Mouse (Mus musculus): ENCODE data around the gene Tat. TPM values are rescaled to one million over a fixed set of nuclear protein-coding genes. Genes with fewer than 3 reads are reported as not detected.

The Tat gene
- polyA plus RNA-seq, 1 experiment: 0.05 TPM

DNA sequence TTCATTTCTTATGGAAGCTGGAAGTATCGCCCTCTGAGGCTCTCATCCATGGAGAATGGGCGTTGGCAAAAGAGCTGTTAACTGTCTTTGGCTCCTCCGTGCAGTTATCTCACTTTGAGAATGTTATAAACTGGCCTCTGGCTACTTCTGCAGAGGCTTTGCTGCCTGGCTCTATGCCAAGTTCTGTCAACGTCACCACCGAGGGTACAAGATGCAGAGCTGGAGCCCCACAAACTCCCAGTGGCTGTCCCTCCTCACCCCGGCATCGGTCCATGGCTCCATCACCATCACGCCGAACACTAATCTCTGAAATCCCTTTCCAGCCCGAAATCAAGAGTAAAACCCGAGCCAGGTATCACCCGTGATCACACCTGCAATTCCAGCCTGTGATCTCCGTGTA, 26.8 kb upstream of the Tat start:
- Histone ChIP-seq H3K27ac (ENCODE audit: control insufficient read depth, insufficient read depth, low read depth, low read length) (no peak overlapping the region), H3K4me1 (ENCODE audit: control insufficient read depth, insufficient read depth, low read length) (peaks cover 17% of the 10 kb centered on the region), H3K36me3 (ENCODE audit: control insufficient read depth, insufficient read depth, low read length) (no peaks in the 10 kb centered on the region), H3K4me3 (ENCODE audit: control insufficient read depth, low read depth, low read length) (no peak overlapping the region), H3K27me3 (ENCODE audit: control insufficient read depth, insufficient read depth, low read length) (no peaks in the 10 kb centered on the region)
- TF ChIP-seq POLR2A (IDR thresholded peaks at IDR 0.05; ENCODE audit: control insufficient read depth, low read depth, low read length) (no peak), CTCF (IDR thresholded peaks at IDR 0.05; ENCODE audit: control insufficient read depth, insufficient read depth, insufficient replicate concordance, low read depth, low read length) (no peak)

DNA sequence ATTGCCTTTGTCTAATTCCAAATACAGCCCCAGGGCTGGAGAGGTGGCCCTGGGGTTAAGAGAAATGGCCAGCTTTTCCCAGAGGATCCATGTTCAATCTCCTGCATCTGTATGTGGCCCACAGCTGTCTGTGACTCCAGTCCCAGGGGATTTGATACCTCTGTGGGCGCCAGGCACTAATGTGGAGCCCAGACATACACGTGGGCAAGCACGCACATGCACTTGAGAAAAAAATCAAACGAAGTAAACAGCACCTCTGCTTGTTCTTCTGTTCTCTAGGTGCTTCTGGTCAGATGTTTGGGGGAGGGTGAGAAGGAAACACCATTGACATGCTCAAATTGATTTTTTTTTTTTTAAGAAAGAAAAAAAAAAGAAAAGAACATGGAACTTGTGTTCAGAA, 26.1 kb upstream of the Tat start:
- TF ChIP-seq POLR2A (IDR thresholded peaks at IDR 0.05; ENCODE audit: control insufficient read depth, low read depth, low read length) (no peak), CTCF (IDR thresholded peaks at IDR 0.05; ENCODE audit: control insufficient read depth, insufficient read depth, insufficient replicate concordance, low read depth, low read length) (no peak)

GRCm38 (mm10) chr8:109968837-109969236, 21.4 kb upstream of the Tat start:
- Histone ChIP-seq H3K27me3 (ENCODE audit: control insufficient read depth, insufficient read depth, low read length) (no peaks in the 10 kb centered on the region), H3K36me3 (ENCODE audit: control insufficient read depth, insufficient read depth, low read length) (no peaks in the 10 kb centered on the region), H3K27ac (ENCODE audit: control insufficient read depth, insufficient read depth, low read depth, low read length) (no peak overlapping the region), H3K4me1 (ENCODE audit: control insufficient read depth, insufficient read depth, low read length) (peaks cover 4% of the 10 kb centered on the region; the same call in 1 of the 2 replicates), H3K4me3 (ENCODE audit: control insufficient read depth, low read depth, low read length) (peak overlapping the region; percentile 12)
- TF ChIP-seq POLR2A (IDR thresholded peaks at IDR 0.05; ENCODE audit: control insufficient read depth, low read depth, low read length): no peak
- TF ChIP-seq CTCF (IDR thresholded peaks at IDR 0.05; ENCODE audit: control insufficient read depth, insufficient read depth, insufficient replicate concordance, low read depth, low read length): no peak

More for the DNA sequence above, 26.1 kb upstream of the Tat start:
- H3K27me3 ChIP-seq (ENCODE audit: control insufficient read depth, insufficient read depth, low read length): no peaks in the 10 kb centered on the region
- no peak overlapping the region for H3K4me3 ChIP-seq (ENCODE audit: control insufficient read depth, low read depth, low read length)
- no peaks in the 10 kb centered on the region for H3K36me3 ChIP-seq (ENCODE audit: control insufficient read depth, insufficient read depth, low read length)
- H3K27ac ChIP-seq (ENCODE audit: control insufficient read depth, insufficient read depth, low read depth, low read length): no peak overlapping the region
- peaks cover 17% of the 10 kb centered on the region for H3K4me1 ChIP-seq (ENCODE audit: control insufficient read depth, insufficient read depth, low read length)

GRCm38 (mm10) chr8:109970323-109970722, 19.9 kb upstream of the Tat start:
- Histone ChIP-seq H3K4me3 (ENCODE audit: control insufficient read depth, low read depth, low read length) (no peak overlapping the region), H3K27me3 (ENCODE audit: control insufficient read depth, insufficient read depth, low read length) (no peaks in the 10 kb centered on the region), H3K36me3 (ENCODE audit: control insufficient read depth, insufficient read depth, low read length) (no peaks in the 10 kb centered on the region), H3K27ac (ENCODE audit: control insufficient read depth, insufficient read depth, low read depth, low read length) (no peak overlapping the region), H3K4me1 (ENCODE audit: control insufficient read depth, insufficient read depth, low read length) (peaks cover 2% of the 10 kb centered on the region; the same call in 1 of the 2 replicates)
- TF ChIP-seq POLR2A (IDR thresholded peaks at IDR 0.05; ENCODE audit: control insufficient read depth, low read depth, low read length): no peak
- TF ChIP-seq CTCF (IDR thresholded peaks at IDR 0.05; ENCODE audit: control insufficient read depth, insufficient read depth, insufficient replicate concordance, low read depth, low read length): peak; percentile 53; the same call in 1 of the 2 replicates

GRCm38 (mm10) chr8:109972901-109973300, 17.3 kb upstream of the Tat start:
- TF ChIP-seq POLR2A (IDR thresholded peaks at IDR 0.05; ENCODE audit: control insufficient read depth, low read depth, low read length): no peak
- no peak for TF ChIP-seq CTCF (IDR thresholded peaks at IDR 0.05; ENCODE audit: control insufficient read depth, insufficient read depth, insufficient replicate concordance, low read depth, low read length)

DNA sequence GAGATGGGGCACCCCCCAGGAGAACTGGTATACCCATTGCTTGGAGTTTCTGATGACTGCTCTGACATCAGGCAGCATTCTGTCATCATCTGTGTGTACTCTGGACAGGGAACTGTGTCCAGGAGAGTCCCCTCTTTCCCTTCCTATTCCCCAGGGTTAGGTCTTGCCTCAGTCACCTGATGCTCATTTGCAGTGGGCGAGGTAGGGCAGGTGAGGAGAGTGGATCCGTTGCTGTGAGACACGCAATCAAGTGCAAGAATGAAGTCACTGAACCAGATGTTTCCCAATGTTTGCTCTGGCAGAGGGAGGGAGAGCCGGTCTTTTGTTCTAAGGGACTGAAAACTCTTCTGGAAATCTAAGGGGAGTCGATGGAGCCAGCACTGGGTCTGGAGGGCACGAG, 10.9 kb upstream of the Tat start:
- Histone ChIP-seq H3K4me1 (ENCODE audit: control insufficient read depth, insufficient read depth, low read length) (peaks cover 6% of the 10 kb centered on the region), H3K27me3 (ENCODE audit: control insufficient read depth, insufficient read depth, low read length) (no peaks in the 10 kb centered on the region), H3K4me3 (ENCODE audit: control insufficient read depth, low read depth, low read length) (no peak overlapping the region), H3K27ac (ENCODE audit: control insufficient read depth, insufficient read depth, low read depth, low read length) (no peak overlapping the region), H3K36me3 (ENCODE audit: control insufficient read depth, insufficient read depth, low read length) (no peaks in the 10 kb centered on the region)
- TF ChIP-seq CTCF (IDR thresholded peaks at IDR 0.05; ENCODE audit: control insufficient read depth, insufficient read depth, insufficient replicate concordance, low read depth, low read length): no peak
- TF ChIP-seq POLR2A (IDR thresholded peaks at IDR 0.05; ENCODE audit: control insufficient read depth, low read depth, low read length): no peak

More at GRCm38 (mm10) chr8:109972901-109973300, 17.3 kb upstream of the Tat start:
- H3K36me3 ChIP-seq (ENCODE audit: control insufficient read depth, insufficient read depth, low read length): no peaks in the 10 kb centered on the region
- no peak overlapping the region for H3K4me3 ChIP-seq (ENCODE audit: control insufficient read depth, low read depth, low read length)
- H3K4me1 ChIP-seq (ENCODE audit: control insufficient read depth, insufficient read depth, low read length): peaks cover 2% of the 10 kb centered on the region; the same call in 1 of the 2 replicates
- H3K27ac ChIP-seq (ENCODE audit: control insufficient read depth, insufficient read depth, low read depth, low read length): no peak overlapping the region
- H3K27me3 ChIP-seq (ENCODE audit: control insufficient read depth, insufficient read depth, low read length): no peaks in the 10 kb centered on the region

DNA sequence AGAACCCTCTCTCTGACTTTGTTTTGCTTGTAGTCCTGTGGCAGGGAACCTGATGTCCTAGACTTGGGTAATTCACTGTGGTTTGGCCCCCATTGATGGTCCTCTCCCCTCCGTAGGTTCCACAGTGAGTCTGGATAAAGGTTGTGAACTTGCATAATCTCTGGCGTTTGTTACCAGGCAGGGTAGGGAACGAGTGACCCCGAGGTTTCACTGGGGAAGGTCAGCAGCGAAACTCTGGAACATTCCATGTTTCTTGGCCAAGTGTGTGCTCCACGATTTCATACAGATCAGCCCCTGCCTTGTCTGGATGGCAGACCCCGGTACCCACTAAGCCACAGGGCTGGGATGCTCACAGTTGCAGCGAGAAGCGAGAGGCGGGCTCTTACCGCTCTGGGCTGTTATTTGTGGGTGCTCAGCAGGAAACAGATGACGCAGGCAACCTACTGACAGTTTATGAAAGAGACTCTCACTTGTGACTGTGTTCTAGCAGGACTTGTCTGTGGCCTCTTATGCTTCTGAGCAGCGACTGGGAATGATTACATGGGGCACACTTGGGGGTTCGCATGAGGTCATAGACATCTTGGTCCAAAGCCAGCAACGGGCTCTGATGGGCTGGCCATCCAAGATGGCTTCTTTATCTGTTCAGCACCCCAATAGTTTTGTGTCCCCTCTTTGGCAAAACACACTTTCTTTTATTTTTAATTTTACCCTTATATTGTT, 7.7 kb upstream of the Tat start:
- no peak overlapping the region for H3K4me3 ChIP-seq (ENCODE audit: control insufficient read depth, low read depth, low read length)
- no peaks in the 10 kb centered on the region for H3K27me3 ChIP-seq (ENCODE audit: control insufficient read depth, insufficient read depth, low read length)
- H3K4me1 ChIP-seq (ENCODE audit: control insufficient read depth, insufficient read depth, low read length): peaks cover 6% of the 10 kb centered on the region
- TF ChIP-seq CTCF (IDR thresholded peaks at IDR 0.05; ENCODE audit: control insufficient read depth, insufficient read depth, insufficient replicate concordance, low read depth, low read length) (no peak), POLR2A (IDR thresholded peaks at IDR 0.05; ENCODE audit: control insufficient read depth, low read depth, low read length) (no peak)
- H3K27ac ChIP-seq (ENCODE audit: control insufficient read depth, insufficient read depth, low read depth, low read length): no peak overlapping the region
- no peaks in the 10 kb centered on the region for H3K36me3 ChIP-seq (ENCODE audit: control insufficient read depth, insufficient read depth, low read length)

Data from testis, adult 2 months (tissue).